ENCODE assay signal across 8 mouse cellular contexts in the genomic region with DNA sequence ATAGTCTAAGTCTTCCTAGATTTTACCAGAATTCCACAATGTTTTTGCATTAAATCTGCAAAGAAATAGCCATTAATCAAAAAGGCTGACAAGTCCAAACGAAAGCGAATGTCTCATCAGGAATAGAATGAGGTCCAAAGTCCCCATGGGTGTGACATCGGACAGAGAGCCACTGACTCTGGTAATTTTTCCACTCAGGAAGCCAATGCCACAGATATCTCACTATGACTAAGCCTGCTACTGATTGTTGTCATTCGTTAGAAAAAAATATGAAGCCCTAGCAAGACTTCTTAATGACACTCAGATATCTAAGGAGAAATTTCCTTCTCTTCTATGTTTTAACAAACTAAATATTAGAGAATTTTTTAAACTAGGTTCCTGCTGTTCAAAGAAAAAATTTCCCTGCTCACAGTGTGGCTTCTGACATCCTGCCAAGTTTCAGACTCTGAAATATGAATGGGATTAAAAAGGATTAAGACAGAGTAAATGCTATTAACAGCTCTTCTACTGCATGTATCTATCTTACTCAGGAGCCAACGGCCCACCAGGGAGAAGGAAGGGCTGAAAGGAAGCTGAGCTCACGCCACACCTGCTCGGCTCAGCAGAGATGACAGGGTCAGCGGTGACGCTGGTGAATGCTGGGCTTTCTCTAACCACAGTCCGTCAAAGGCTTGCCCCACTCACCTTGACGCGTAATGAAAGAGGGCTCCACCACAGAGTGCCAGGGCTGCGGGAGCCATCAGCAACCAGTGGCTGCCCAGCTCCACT.
A peak's percentile ranks its signal among the peaks of the same experiment; 100 is the strongest.
DNase-seq lines count a peak whose midpoint lies in the region; ATAC-seq and TF ChIP-seq lines count a peak whose summit lies in the region.
"Had no signal": no experiment of that assay in that cellular context is flagged by ENCODE, and none has a peak within 500 bp of the region (broad histone marks: within the 10 kb centered on the region; RNA-seq: fewer than 3 reads in every experiment).

No protein-coding gene starts in this region.

- DNase-seq in lung, postnatal 36 days, result peak; percentile 48
- DNase-seq in lung, postnatal 0 days (ENCODE audit: low spot score), result no peak
- peak; percentile 65 for DNase-seq in cerebellum, adult 9-11 months
- DNase-seq in left cerebral cortex, postnatal 25 days (ENCODE audit: low spot score in 2 of 2), result no peak
- DNase-seq in adrenal gland, postnatal 36 days, result no peak

- no peak overlapping the region for H3K27ac ChIP-seq in lung, postnatal 0 days (ENCODE audit: low read length)
- peak overlapping the region; percentile 72 for H3K27ac ChIP-seq in stomach, embryonic 16.5 days (ENCODE audit: low read length)
- H3K27ac ChIP-seq: liver, embryonic 15.5 days had no signal

- intact Hi-C loops in left cerebral cortex, postnatal 25 days (cut with DNase I), result no loop called here

- no peak for TF ChIP-seq EP300 in lung, postnatal 0 days (IDR thresholded peaks at IDR 0.05)

- no peaks in the 10 kb centered on the region for H3K27me3 ChIP-seq in lung, postnatal 0 days (replicated peaks; ENCODE audit: insufficient read depth, low read length)
- H3K27me3 ChIP-seq in stomach, embryonic 16.5 days (ENCODE audit: control insufficient read depth, insufficient read depth, low read length), result no peaks in the 10 kb centered on the region
- H3K27me3 ChIP-seq: liver, embryonic 15.5 days had no signal

- H3K36me3 ChIP-seq in lung, postnatal 0 days (ENCODE audit: insufficient read depth, low read length), result no peaks in the 10 kb centered on the region
- H3K36me3 ChIP-seq in stomach, embryonic 16.5 days (ENCODE audit: control insufficient read depth, insufficient read depth, low read length), result no peaks in the 10 kb centered on the region
- H3K36me3 ChIP-seq: liver, embryonic 15.5 days had no signal

- no peak for TF ChIP-seq CTCF in lung, postnatal 0 days (IDR thresholded peaks at IDR 0.05)

- H3K9ac ChIP-seq in lung, postnatal 0 days (replicated peaks; ENCODE audit: low read depth), result no peak overlapping the region
- H3K9ac ChIP-seq in stomach, embryonic 16.5 days (ENCODE audit: low read length), result no peak overlapping the region
- H3K9ac ChIP-seq: liver, embryonic 15.5 days had no signal

- WGBS in lung, postnatal 0 days, result 25% methylated on average over 13 of the region's 13 CpGs
- 18% methylated on average over 13 of the region's 13 CpGs for whole genome bisulfite sequencing in stomach, embryonic 16.5 days

- no peaks in the 10 kb centered on the region for H3K9me3 ChIP-seq in lung, postnatal 0 days (ENCODE audit: low read length)
- H3K9me3 ChIP-seq in stomach, embryonic 16.5 days (replicated peaks; ENCODE audit: control insufficient read depth, low read length), result no peaks in the 10 kb centered on the region
- H3K9me3 ChIP-seq: liver, embryonic 15.5 days had no signal

- H3K4me3 ChIP-seq in lung, postnatal 0 days (ENCODE audit: low read depth, low read length), result no peak overlapping the region
- H3K4me3 ChIP-seq in stomach, embryonic 16.5 days (replicated peaks; ENCODE audit: low read length), result no peak overlapping the region
- H3K4me3 ChIP-seq: liver, embryonic 15.5 days had no signal

- peaks cover 4% of the 10 kb centered on the region; the same call in 1 of the 2 replicates for H3K4me1 ChIP-seq in lung, postnatal 0 days (ENCODE audit: insufficient read depth, low read depth, low read length)
- peaks cover 18% of the 10 kb centered on the region for H3K4me1 ChIP-seq in stomach, embryonic 16.5 days (ENCODE audit: control insufficient read depth, insufficient read depth, low read length)

- H3K4me2 ChIP-seq in lung, postnatal 0 days (replicated peaks; ENCODE audit: low read depth, low read length), result no peak overlapping the region
- peak overlapping the region; percentile 31 for H3K4me2 ChIP-seq in stomach, embryonic 16.5 days (ENCODE audit: low read depth, low read length)
- H3K4me2 ChIP-seq: liver, embryonic 15.5 days had no signal

- no peak for ATAC-seq in lung, postnatal 0 days
- peak; percentile 83 for ATAC-seq in megakaryocyte, adult 5-6 weeks (ENCODE audit: poor library complexity, severe bottlenecking)
- ATAC-seq in stomach, embryonic 16.5 days (ENCODE audit: insufficient read depth, low FRiP score), result peak; percentile 65; the same call in 1 of the 2 replicates

Comparison
In these comparisons a context has a peak if more than half of its experiments do, and no peak if none do; other contexts are left out.
1. DNase-seq: peak in lung, postnatal 36 days (single experiment) and cerebellum, adult 9-11 months (single experiment); none in lung, postnatal 0 days (single experiment), left cerebral cortex, postnatal 25 days (0 of 2) and adrenal gland, postnatal 36 days (0 of 2).